Mouse (Mus musculus): ENCODE data around the gene Scaper.

Scaper gene

DNA sequence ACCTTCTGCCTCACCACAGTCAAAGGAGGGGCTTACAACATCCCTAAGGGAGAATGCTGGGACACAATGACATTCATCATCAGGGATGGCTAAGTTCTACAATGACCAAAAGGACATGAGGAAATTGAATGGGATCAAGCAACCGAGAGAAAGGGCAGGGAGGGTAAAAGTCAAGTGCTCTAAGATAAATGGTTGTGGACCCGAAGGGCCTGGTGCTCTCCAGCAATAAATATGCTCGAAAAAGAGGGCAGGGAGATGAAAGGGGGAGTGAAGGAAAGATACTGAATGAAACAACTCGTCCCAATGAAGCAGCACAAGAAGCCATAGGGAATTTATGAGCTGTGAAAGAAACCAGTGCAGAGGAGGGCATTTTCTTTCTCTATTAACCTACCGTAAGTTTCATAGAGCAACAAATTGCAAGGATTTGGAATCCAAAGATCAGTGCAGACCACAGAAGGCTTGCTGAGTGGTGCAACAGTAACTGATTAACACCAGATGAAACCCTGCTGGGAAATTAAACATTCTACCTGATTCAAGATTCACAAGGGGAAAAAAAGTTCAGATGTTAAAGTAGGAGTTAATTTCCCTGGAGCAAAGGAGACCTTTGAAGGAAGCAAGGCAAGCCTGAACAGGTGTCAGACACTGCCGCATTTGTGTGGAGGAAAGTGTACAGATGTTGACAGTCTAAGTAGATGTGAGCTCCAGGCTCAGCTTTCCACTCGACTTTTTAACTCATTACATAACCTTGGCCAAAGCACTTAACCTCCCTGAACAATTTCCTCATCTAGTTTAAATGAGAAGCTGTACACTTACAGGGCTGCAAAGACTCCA is 329.0 kb downstream of the Scaper start:
- no peak for DNase-seq (ENCODE audit: low read depth, low spot score)

GRCm38 (mm10) chr9:55598594-55598993 is 339.3 kb downstream of the Scaper start:
- peak; percentile 3 for DNase-seq (ENCODE audit: low read depth, low spot score)

DNA sequence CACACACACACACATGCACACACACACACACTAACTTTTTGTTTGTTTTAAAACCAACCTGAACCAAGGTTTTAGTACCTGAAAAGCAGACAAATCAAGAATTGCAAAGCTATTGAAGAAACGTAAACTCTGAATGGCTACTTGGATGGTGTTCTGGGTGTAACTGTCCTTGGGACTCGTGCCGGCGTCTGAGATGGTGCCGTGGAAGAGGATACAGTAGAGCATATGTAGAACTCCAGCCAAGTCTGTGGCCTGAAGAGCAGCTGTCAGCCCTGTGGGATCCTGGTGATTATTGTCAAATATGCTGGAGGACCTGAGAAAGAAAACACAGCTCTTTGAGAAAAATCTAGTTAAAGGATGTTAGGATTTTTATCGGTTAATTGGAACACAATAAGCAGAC is 351.8 kb downstream of the Scaper start:
- no peak for DNase-seq (ENCODE audit: low read depth, low spot score)

DNA sequence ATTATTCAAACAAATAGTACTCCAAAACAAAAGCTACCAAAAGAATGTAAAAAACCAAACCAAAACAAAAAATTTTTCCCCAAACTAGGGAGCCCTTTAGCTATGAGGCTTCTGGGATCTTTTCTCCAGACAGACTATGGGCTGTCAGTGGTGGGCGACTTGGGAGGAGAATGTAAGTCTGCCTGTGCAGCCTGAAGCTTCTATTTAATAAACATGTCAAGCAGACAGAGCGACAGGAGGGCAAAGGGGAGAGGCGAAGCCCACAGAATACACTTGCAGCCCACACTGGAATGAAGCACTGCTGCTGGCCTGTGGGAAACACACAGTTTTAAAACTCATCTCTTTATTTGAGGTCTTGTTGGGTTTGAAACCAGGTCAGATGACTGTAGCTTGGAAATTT is 356.5 kb downstream of the Scaper start:
- DNase-seq (ENCODE audit: low read depth, low spot score) = no peak

GRCm38 (mm10) chr9:55576571-55576970 is 361.3 kb downstream of the Scaper start:
- DNase-seq (ENCODE audit: low read depth, low spot score) = no peak

DNA sequence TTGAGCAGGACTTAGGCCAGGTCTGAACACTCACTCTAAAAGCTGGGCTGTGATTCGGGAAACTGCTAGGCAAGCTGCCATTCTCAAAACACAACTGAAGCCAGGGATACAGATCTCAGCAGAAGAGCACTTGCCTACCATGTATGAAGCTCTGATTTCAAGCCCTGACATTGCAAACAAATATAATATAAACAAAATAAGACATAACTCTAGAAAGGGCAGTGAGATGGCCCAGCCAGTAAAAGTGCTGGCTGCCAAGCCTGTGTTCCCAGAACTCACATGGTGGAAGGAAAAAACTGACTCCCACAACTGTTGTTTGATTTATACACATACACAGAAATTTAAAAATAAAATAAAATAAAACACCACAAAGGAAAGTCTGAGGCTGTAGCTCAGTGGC is 366.8 kb downstream of the Scaper start:
- no peak for DNase-seq (ENCODE audit: low read depth, low spot score)

DNA sequence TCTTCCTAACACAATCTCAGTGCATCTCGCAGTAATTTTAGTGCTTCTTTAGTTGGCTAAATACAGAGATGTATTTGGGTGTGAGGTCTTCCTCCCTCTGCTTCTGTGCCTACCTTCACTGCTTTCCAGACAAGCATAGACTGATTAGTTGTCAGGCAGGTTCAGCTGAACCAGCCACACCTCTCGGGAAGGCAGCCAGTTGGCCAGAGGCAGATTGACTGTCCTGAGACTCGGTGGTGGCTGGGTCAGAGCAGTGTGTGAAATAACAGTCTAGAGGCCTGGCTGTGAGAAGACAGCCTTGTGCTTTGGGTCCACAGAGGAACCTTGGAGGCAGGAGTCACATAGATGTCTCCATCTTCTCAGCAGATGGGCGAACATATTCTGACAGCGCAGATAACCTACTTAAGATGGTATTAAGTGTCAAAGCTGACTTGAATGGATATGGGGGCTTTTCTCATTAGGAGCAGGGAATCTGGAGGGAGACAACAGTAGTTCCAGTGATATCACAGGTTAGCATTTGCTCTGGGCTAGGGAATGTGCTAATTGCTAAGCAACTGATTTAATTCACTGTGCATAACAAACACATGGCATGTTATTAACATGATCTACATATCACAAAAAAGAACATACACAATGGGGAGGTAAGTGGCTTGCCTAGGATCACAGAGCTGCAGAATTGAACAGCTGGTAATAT is 369.3 kb downstream of the Scaper start:
- DNase-seq (ENCODE audit: low read depth, low spot score) = no peak

DNA sequence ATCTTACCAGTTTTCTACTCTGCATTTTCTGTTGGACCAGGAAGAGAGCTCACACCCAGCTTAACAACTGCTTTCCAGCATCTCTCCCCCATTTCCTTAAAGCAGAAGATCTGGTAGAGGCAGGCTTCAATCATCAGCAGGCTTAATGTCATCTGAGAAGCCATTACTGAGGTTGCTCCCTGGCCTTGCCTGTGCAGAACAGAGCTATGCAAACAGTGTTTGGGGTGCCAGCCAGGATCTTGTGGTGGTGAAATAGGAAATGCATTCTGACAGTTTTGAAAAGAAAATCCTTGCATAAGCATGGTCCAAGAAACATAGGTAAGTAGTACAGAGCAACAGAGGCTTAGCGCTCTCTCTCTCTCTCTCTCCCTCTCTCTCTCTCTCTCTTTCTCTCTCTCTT is 377.0 kb downstream of the Scaper start:
- no peak for DNase-seq (ENCODE audit: low read depth, low spot score)

DNA sequence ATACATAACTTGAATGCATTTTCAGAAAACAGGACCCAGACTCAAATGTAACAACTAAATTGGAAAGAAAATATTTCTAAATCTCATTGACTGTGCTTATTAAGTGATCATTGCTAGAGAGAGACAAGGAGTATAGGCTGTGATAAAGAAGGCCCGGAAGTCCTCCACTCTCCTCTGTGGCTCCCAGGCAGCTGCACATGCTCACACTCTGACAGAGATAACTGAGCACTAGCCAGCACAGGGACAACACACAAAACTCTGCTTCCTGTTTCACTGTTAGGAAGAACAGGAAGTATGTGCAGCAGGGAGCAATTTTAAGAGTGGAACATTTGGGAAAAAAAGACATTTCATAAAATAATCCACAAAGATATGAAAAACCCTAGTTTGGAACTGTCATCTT is 382.9 kb downstream of the Scaper start:
- DNase-seq (ENCODE audit: low read depth, low spot score) = no peak

DNA sequence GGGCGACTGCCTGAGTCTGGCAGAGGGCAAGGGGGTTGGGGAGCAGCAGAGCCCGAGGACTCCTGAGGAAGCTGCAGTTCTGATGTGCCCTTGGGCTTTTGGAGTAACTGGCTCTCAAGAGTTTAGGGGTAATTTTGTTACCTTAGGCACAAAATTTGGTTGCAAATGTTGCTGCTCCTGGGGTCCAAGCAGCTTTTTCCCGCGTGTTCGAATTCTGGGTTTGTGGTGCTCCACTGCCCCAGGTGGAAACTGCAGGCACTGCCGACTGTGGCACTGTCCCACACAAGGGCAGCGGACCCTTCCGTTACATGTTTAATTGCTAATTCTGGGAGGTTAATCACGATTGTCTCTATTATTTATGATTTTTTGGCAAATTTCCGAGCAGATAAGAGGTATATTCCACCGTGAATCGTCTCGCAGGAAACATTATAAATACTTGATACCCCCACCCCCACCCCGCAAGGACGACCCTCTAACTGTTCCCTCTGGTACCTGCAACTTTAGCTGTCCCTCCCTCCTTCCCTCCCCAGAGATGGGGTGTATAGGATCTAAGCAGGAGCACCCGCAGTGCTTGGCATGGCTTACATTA is 388.5 kb downstream of the Scaper start:
- no peak for DNase-seq (ENCODE audit: low read depth, low spot score)

GRCm38 (mm10) chr9:55548871-55549270 is 389.0 kb downstream of the Scaper start:
- DNase-seq (ENCODE audit: low read depth, low spot score) = no peak

- DNase-seq (ENCODE audit: low read depth, low spot score) = no peak
Observed at GRCm38 (mm10) chr9:55546176-55547010, 391.5 kb downstream of the Scaper start.

DNA sequence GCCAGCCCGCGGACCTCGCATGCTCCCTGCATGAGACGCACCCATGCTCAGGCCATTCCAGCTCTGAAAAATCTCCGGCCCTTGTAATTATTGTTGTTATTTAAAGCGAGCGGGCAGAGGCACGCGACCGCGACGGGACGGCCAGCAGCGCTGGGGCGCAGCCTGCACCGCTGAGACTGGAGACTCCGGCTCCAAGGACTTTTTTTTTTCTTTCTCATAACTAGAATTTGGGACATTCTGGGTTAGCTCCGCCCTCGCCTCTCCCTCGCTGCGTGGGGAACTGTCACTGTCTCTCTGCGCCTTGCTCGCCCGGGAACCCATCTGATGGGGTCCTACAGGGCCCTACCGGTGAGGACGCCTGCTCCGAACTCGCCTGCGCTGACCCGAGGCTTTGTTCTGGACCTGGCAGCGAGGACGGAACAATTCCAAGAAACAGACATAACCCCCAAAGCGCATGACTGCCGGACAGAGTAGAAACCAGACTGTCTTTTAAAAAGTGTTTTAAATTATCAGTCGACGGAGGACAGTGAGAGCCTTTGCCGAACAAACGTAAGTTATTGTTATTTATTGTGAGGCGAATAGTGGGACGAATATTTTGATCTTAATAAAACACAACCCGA is 392.3 kb downstream of the Scaper start:
- DNase-seq (ENCODE audit: low read depth, low spot score) = no peak

GRCm38 (mm10) chr9:55544861-55545555 is 392.9 kb downstream of the Scaper start:
- DNase-seq (ENCODE audit: low read depth, low spot score) = no peak

DNA sequence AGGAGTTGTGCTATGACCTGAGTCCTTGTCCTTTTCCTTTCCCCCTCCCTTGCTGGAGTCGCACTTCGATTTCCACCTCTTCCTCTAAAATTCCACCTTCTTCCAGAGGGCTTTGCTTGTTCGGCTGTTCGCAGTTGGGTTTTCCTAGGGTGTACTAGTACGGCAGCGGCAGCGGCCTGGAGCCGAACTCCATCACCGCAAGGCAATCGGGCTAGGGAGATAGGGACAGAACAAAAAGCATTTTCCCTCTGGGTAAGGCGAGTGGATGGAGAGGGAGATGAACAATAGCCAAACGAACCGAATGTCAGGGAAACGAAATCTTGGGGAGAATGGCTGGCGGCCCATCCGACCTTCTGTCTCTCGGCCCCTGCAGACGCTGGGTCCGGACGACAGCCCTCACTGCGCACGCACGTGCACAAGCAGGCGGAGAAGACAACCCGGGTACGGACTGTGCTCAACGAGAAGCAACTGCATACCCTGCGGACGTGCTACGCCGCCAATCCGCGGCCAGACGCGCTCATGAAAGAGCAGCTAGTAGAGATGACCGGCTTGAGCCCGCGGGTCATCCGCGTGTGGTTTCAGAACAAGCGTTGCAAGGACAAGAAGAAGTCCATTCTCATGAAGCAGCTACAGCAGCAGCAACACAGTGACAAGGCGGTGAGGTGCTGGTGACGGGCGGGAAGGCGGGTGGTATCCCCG is 394.1 kb downstream of the Scaper start:
- DNase-seq (ENCODE audit: low read depth, low spot score) = no peak

DNA sequence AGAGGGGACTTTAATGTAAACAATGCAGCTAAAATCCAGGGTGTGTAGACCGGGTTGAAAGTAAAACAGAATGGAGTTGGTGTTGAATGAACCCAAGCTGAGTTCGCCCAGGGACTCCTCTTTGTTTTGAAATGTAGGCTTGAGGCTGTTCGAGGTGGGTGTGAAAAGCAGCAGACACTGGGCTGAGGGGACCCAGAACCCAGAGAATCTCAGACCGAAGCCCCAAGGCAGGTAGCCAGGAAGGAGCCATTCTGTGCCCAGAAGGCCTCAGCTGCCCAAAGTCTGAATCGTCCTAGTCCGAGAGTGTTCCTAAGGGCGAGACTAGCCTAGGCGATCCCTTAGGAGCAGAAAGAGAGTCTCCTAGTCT is 394.6 kb downstream of the Scaper start:
- DNase-seq (ENCODE audit: low read depth, low spot score) = no peak

GRCm38 (mm10) chr9:55542366-55543325 is 395.3 kb downstream of the Scaper start:
- DNase-seq (ENCODE audit: low read depth, low spot score) = no peak

GRCm38 (mm10) chr9:55541681-55542365 is 396.1 kb downstream of the Scaper start:
- DNase-seq (ENCODE audit: low read depth, low spot score) = no peak

Data from WW6 (cell line).